Mouse (Mus musculus): ENCODE measurements at regions not wholly inside any gene's neighbourhood (a gene's known extent, or its start where the extent isn't known, plus 50 kb on each side); places are given as distances from the start of the nearest gene placed in this dataset.

GRCm38 (mm10) chr10:24446168-24446567 is 149.1 kb upstream of the Ccn2 start:
- WGBS, result 81% methylated on average over 8 of the region's 8 CpGs
- Histone ChIP-seq H3K9me3 (replicated peaks; ENCODE audit: low read length) (no peaks in the 10 kb centered on the region), H3K9ac (ENCODE audit: low read depth, low read length) (no peak overlapping the region), H3K36me3 (ENCODE audit: insufficient read depth, low read length) (no peaks in the 10 kb centered on the region), H3K4me3 (replicated peaks; ENCODE audit: low read depth, low read length) (no peak overlapping the region), H3K27ac (no peak overlapping the region), H3K27me3 (ENCODE audit: insufficient read depth, low read length) (no peaks in the 10 kb centered on the region), H3K4me1 (replicated peaks; ENCODE audit: insufficient read depth, low read length) (no peaks in the 10 kb centered on the region), H3K4me2 (ENCODE audit: low read length) (no peak overlapping the region)
- no peak for TF ChIP-seq CTCF (IDR thresholded peaks at IDR 0.05; ENCODE audit: low read depth)
- ATAC-seq (replicated peaks; ENCODE audit: low FRiP score, low read depth) (no peak), DNase-seq (ENCODE audit: low spot score) (no peak)

- Histone ChIP-seq H3K4me3 (replicated peaks; ENCODE audit: low read depth, low read length) (no peak overlapping the region), H3K9me3 (replicated peaks; ENCODE audit: low read length) (no peaks in the 10 kb centered on the region), H3K36me3 (ENCODE audit: insufficient read depth, low read length) (no peaks in the 10 kb centered on the region), H3K27me3 (ENCODE audit: insufficient read depth, low read length) (no peaks in the 10 kb centered on the region), H3K9ac (ENCODE audit: low read depth, low read length) (no peak overlapping the region), H3K27ac (peak overlapping the region; percentile 86), H3K4me2 (ENCODE audit: low read length) (no peak overlapping the region), H3K4me1 (replicated peaks; ENCODE audit: insufficient read depth, low read length) (no peaks in the 10 kb centered on the region)
- TF ChIP-seq CTCF (IDR thresholded peaks at IDR 0.05; ENCODE audit: low read depth), result no peak
- 43% methylated on average over 6 of the region's 6 CpGs for WGBS
- no peak for ATAC-seq (replicated peaks; ENCODE audit: low FRiP score, low read depth)
- DNase-seq (ENCODE audit: low spot score), result no peak
Measured at GRCm38 (mm10) chr10:24447135-24447534, 148.1 kb upstream of the Ccn2 start.

DNA sequence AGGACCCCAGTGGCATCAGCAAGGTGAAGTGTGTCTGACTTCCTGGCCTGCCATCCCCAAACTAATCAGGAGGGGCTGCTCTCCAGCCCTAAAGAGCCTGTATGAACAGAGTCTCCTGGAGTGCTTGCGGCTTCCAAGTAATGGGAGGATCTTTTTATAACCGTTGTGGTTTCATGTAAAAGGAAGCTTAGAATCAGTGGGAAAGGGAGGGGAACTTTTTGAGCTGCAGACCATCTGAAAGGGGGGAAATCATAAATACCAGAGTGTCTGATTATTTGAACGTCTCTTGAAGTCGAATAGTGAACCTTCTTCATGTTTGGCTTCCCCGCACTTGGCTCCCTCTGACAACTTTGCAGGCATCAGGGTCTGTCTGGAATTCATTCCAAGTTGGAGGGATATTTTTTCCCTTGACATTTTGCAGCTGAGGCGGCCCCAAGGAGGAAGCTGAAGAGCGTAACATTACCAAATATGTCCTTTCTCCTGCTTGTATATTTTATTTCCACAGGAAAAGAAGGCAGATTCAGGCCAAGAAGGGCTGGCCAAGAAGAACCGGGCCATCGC is 147.2 kb upstream of the Ccn2 start:
- H3K4me1 ChIP-seq (replicated peaks; ENCODE audit: insufficient read depth, low read length), result no peaks in the 10 kb centered on the region
- H3K4me2 ChIP-seq (ENCODE audit: low read length), result no peak overlapping the region
- H3K9ac ChIP-seq (ENCODE audit: low read depth, low read length), result no peak overlapping the region
- peak; percentile 32; the same call in 1 of the 2 replicates for TF ChIP-seq CTCF (IDR thresholded peaks at IDR 0.05; ENCODE audit: low read depth)
- H3K27ac ChIP-seq, result peak overlapping the region; percentile 86
- H3K27me3 ChIP-seq (ENCODE audit: insufficient read depth, low read length), result no peaks in the 10 kb centered on the region
- ATAC-seq (replicated peaks; ENCODE audit: low FRiP score, low read depth) (peak; percentile 36; the same call in 1 of the 2 replicates), DNase-seq (ENCODE audit: low spot score) (peak; percentile 92)
- 48% methylated on average over 9 of the region's 9 CpGs for WGBS
- H3K4me3 ChIP-seq (replicated peaks; ENCODE audit: low read depth, low read length), result no peak overlapping the region
- no peaks in the 10 kb centered on the region for H3K9me3 ChIP-seq (replicated peaks; ENCODE audit: low read length)
- no peaks in the 10 kb centered on the region for H3K36me3 ChIP-seq (ENCODE audit: insufficient read depth, low read length)

GRCm38 (mm10) chr10:24453507-24453906 is 141.7 kb upstream of the Ccn2 start:
- H3K4me1 ChIP-seq (replicated peaks; ENCODE audit: insufficient read depth, low read length), result no peaks in the 10 kb centered on the region
- no peaks in the 10 kb centered on the region for H3K36me3 ChIP-seq (ENCODE audit: insufficient read depth, low read length)
- no peak overlapping the region; the same call in 1 of the 2 replicates for H3K27ac ChIP-seq
- no peaks in the 10 kb centered on the region for H3K27me3 ChIP-seq (ENCODE audit: insufficient read depth, low read length)
- TF ChIP-seq CTCF (IDR thresholded peaks at IDR 0.05; ENCODE audit: low read depth), result no peak
- H3K9ac ChIP-seq (ENCODE audit: low read depth, low read length), result no peak overlapping the region
- 70% methylated on average over 4 of the region's 4 CpGs for WGBS
- no peak overlapping the region for H3K4me3 ChIP-seq (replicated peaks; ENCODE audit: low read depth, low read length)
- ATAC-seq (replicated peaks; ENCODE audit: low FRiP score, low read depth) (no peak), DNase-seq (ENCODE audit: low spot score) (no peak)
- no peak overlapping the region for H3K4me2 ChIP-seq (ENCODE audit: low read length)
- H3K9me3 ChIP-seq (replicated peaks; ENCODE audit: low read length), result no peaks in the 10 kb centered on the region

DNA sequence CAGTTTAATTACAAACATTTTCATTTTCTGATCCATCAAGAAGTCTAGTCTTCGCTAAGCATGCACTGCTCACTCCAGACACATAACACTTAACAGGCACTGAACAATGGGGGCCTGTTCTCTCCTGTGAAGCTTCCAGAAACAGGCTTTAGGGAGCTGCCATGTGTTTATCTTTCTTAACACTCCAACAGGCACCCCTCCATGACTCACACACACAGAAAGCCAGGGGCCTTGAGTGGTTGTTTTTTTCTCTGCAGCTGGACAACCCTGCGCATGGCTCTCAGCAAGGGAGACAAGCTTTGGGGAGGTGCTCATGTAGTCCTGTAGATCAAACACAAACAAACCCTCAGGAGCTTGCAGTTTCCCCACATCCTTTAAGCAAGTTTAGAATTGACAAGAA is 136.6 kb upstream of the Ccn2 start:
- 58% methylated on average over 2 of the region's 2 CpGs for WGBS
- Histone ChIP-seq H3K9me3 (replicated peaks; ENCODE audit: low read length) (no peaks in the 10 kb centered on the region), H3K4me2 (ENCODE audit: low read length) (no peak overlapping the region), H3K4me1 (replicated peaks; ENCODE audit: insufficient read depth, low read length) (no peaks in the 10 kb centered on the region), H3K27ac (no peak overlapping the region), H3K4me3 (replicated peaks; ENCODE audit: low read depth, low read length) (no peak overlapping the region), H3K9ac (ENCODE audit: low read depth, low read length) (no peak overlapping the region), H3K27me3 (ENCODE audit: insufficient read depth, low read length) (no peaks in the 10 kb centered on the region), H3K36me3 (ENCODE audit: insufficient read depth, low read length) (no peaks in the 10 kb centered on the region)
- ATAC-seq (replicated peaks; ENCODE audit: low FRiP score, low read depth), result no peak
- TF ChIP-seq CTCF (IDR thresholded peaks at IDR 0.05; ENCODE audit: low read depth), result no peak
- DNase-seq (ENCODE audit: low spot score), result no peak

DNA sequence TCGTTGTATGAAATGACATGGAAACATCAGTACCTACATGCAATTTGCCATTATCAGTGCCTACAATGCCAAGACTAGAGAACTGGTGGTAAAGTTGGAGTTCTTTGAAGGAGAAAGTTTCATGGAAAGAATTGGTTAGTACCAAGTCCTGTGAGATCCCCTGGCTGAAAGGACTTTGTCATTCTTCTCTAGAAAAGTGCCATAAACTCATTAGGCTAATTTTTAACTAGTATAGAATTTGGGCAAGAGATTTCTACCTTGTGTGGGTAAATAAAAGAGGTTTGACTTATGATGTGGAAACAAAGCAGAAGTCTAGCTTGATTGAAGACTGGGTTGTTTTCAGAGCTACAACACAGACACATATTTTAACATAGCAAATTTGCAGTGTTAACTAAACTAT is 131.4 kb upstream of the Ccn2 start:
- H3K4me2 ChIP-seq (ENCODE audit: low read length), result no peak overlapping the region
- TF ChIP-seq CTCF (IDR thresholded peaks at IDR 0.05; ENCODE audit: low read depth), result no peak
- no peaks in the 10 kb centered on the region for H3K4me1 ChIP-seq (replicated peaks; ENCODE audit: insufficient read depth, low read length)
- H3K9me3 ChIP-seq (replicated peaks; ENCODE audit: low read length), result no peaks in the 10 kb centered on the region
- no peak for DNase-seq (ENCODE audit: low spot score)
- ATAC-seq (replicated peaks; ENCODE audit: low FRiP score, low read depth), result no peak
- 92% methylated on average over 1 of the region's 1 CpGs for WGBS
- H3K9ac ChIP-seq (ENCODE audit: low read depth, low read length), result no peak overlapping the region
- no peaks in the 10 kb centered on the region for H3K27me3 ChIP-seq (ENCODE audit: insufficient read depth, low read length)
- H3K4me3 ChIP-seq (replicated peaks; ENCODE audit: low read depth, low read length), result no peak overlapping the region
- H3K36me3 ChIP-seq (ENCODE audit: insufficient read depth, low read length), result no peaks in the 10 kb centered on the region
- no peak overlapping the region for H3K27ac ChIP-seq

DNA sequence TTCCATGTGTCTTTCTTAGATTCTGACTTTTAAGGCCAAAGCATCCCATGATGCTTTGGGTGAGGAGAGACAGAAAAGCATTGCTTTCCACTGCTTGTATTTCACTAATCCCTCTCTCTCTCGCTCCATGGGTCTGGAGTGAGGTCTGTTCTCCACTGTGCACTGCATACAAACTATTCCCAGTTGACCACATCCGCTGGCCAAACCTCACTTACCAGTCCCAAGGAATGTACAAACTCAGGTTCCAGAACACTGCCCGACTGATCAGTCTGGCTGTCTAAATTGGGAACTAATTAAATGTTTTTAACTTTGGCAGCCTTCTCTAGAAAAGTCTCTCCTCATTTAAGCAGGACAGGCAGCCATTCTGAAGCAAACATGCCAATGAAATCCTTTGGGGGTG is 130.9 kb upstream of the Ccn2 start:
- 67% methylated on average over 3 of the region's 3 CpGs for WGBS
- no peak for DNase-seq (ENCODE audit: low spot score)

More for the DNA sequence above, 130.9 kb upstream of the Ccn2 start:
- Histone ChIP-seq H3K9me3 (replicated peaks; ENCODE audit: low read length) (no peaks in the 10 kb centered on the region), H3K27ac (no peak overlapping the region), H3K4me3 (replicated peaks; ENCODE audit: low read depth, low read length) (no peak overlapping the region), H3K4me1 (replicated peaks; ENCODE audit: insufficient read depth, low read length) (no peaks in the 10 kb centered on the region), H3K36me3 (ENCODE audit: insufficient read depth, low read length) (no peaks in the 10 kb centered on the region), H3K27me3 (ENCODE audit: insufficient read depth, low read length) (no peaks in the 10 kb centered on the region), H3K9ac (ENCODE audit: low read depth, low read length) (no peak overlapping the region), H3K4me2 (ENCODE audit: low read length) (no peak overlapping the region)
- no peak for ATAC-seq (replicated peaks; ENCODE audit: low FRiP score, low read depth)
- no peak for TF ChIP-seq CTCF (IDR thresholded peaks at IDR 0.05; ENCODE audit: low read depth)

Data from kidney, postnatal 0 days (tissue).